ENCODE assay signal across 8 mouse cellular contexts in genomic region chr6:22493632-22494260, GRCm38 (mm10).
DNase-seq lines count a peak whose midpoint lies in the region; ATAC-seq and TF ChIP-seq lines count a peak whose summit lies in the region.

No protein-coding gene starts in this region.

- in situ Hi-C loops in CH12.LX (cut with MboI; ENCODE audit: low pct_ligation_motif_present, low pct_unique_long_range_greater_than_20kb, low sequenced_read_pairs), result loop anchor here (10.0 kb wide), 2 partner anchors 169 to 379 kb away; no protein-coding TSS in a partner anchor

- H3K79me2 ChIP-seq in CH12.LX (replicated peaks; ENCODE audit: control insufficient read depth, extremely low read depth, insufficient read depth, poor library complexity, severe bottlenecking), result no peaks in the 10 kb centered on the region

- H3K4me1 ChIP-seq in kidney, embryonic 14.5 days (ENCODE audit: control insufficient read depth, insufficient read depth, low read length), result no peaks in the 10 kb centered on the region
- H3K4me1 ChIP-seq in CH12.LX (ENCODE audit: control insufficient read depth in 1 of 2, insufficient read depth in 2 of 2), result peaks cover 0 to 23% of the 10 kb centered on the region in 2 experiments; a peak in 3 of 4 replicates
- no peaks in the 10 kb centered on the region for H3K4me1 ChIP-seq in midbrain, postnatal 0 days (ENCODE audit: insufficient read depth, low read length)

- no peak for DNase-seq in kidney, postnatal 25 days
- DNase-seq in CH12.LX (ENCODE audit: extremely low read depth), result peak; percentile 83
- DNase-seq in brain, embryonic 18.5 days (ENCODE audit: low read depth, low spot score), result peak; percentile 42
- DNase-seq in heart, adult 8-10 months (ENCODE audit: low spot score), result peak; percentile 65
- peak; percentile 49 to 54 for DNase-seq in layer of hippocampus, adult 2 months (ENCODE audit: low spot score in 2 of 2)
- DNase-seq in midbrain, postnatal 0 days (ENCODE audit: low spot score), result peak; percentile 91
- DNase-seq in urinary bladder, postnatal 10 days (ENCODE audit: low spot score), result no peak

- H3K4me2 ChIP-seq in kidney, embryonic 14.5 days (replicated peaks; ENCODE audit: low read depth, low read length), result no peak overlapping the region
- peak overlapping the region; percentile 79 for H3K4me2 ChIP-seq in CH12.LX (ENCODE audit: insufficient read depth, low read depth, poor library complexity, severe bottlenecking)
- H3K4me2 ChIP-seq in midbrain, postnatal 0 days (ENCODE audit: low read depth, low read length, poor library complexity, severe bottlenecking), result no peak overlapping the region

- TF ChIP-seq POLR2A in CH12.LX (IDR thresholded peaks at IDR 0.05; ENCODE audit: low read depth, low read length), result no peak

- no peak overlapping the region for H3K4me3 ChIP-seq in kidney, embryonic 14.5 days (ENCODE audit: low read length)
- H3K4me3 ChIP-seq in CH12.LX (replicated peaks in 1 of 3; ENCODE audit: low read depth in 2 of 3, low read length in 2 of 3, poor library complexity in 1 of 3), result peak overlapping the region in 2 of 3 experiments; percentile 29 to 30
- no peak overlapping the region for H3K4me3 ChIP-seq in layer of hippocampus, adult 2 months
- no peak overlapping the region for H3K4me3 ChIP-seq in midbrain, postnatal 0 days (ENCODE audit: low read depth, low read length)

- WGBS in kidney, embryonic 14.5 days, result 43% methylated on average over 11 of the region's 11 CpGs
- 38% methylated on average over 11 of the region's 11 CpGs for WGBS in midbrain, postnatal 0 days

- no peaks in the 10 kb centered on the region for H3K36me3 ChIP-seq in kidney, embryonic 14.5 days (ENCODE audit: control insufficient read depth, insufficient read depth, low read length)
- H3K36me3 ChIP-seq in CH12.LX (replicated peaks in 1 of 2; ENCODE audit: control insufficient read depth in 1 of 2, insufficient read depth in 1 of 2, low read length in 1 of 2), result no peaks in the 10 kb centered on the region
- H3K36me3 ChIP-seq in midbrain, postnatal 0 days (ENCODE audit: insufficient read depth, low read length), result no peaks in the 10 kb centered on the region

- dilution Hi-C loops in CH12.LX (cut with MboI; ENCODE audit: extremely low pct_ligation_motif_present, extremely low pct_unique_long_range_greater_than_20kb, low sequenced_read_pairs), result no loop called here

- H3K27me3 ChIP-seq in kidney, embryonic 14.5 days (ENCODE audit: control insufficient read depth, insufficient read depth, low read length), result no peaks in the 10 kb centered on the region
- H3K27me3 ChIP-seq in CH12.LX (replicated peaks), result no peaks in the 10 kb centered on the region
- no peaks in the 10 kb centered on the region for H3K27me3 ChIP-seq in midbrain, postnatal 0 days (ENCODE audit: insufficient read depth, low read length)

- TF ChIP-seq CTCF in CH12.LX (conservative IDR thresholded peaks at IDR 0.05 in 1 of 2, IDR thresholded peaks at IDR 0.05 in 1 of 2; ENCODE audit: low read depth in 2 of 2, low read length in 2 of 2), result peak; percentile 60 to 92
- peak; percentile 93 for TF ChIP-seq CTCF in layer of hippocampus, adult 2 months (conservative IDR thresholded peaks at IDR 0.05)
- peak; percentile 85 for TF ChIP-seq CTCF in midbrain, postnatal 0 days (IDR thresholded peaks at IDR 0.05)

- no peak overlapping the region for H3K9ac ChIP-seq in kidney, embryonic 14.5 days (ENCODE audit: low read depth, low read length)
- peak overlapping the region; percentile 85 for H3K9ac ChIP-seq in CH12.LX (ENCODE audit: insufficient read depth, low read depth)
- no peak overlapping the region for H3K9ac ChIP-seq in midbrain, postnatal 0 days (replicated peaks; ENCODE audit: low read length, poor library complexity, severe bottlenecking)

- no peak overlapping the region for H3K27ac ChIP-seq in kidney, embryonic 14.5 days (ENCODE audit: low read depth, low read length)
- no peak overlapping the region; the same call in 1 of the 2 replicates for H3K27ac ChIP-seq in CH12.LX (ENCODE audit: insufficient read depth, low read depth)
- H3K27ac ChIP-seq in layer of hippocampus, adult 2 months, result no peak overlapping the region
- H3K27ac ChIP-seq in midbrain, postnatal 0 days (ENCODE audit: low read depth, low read length), result no peak overlapping the region

- no peak; the same call in 1 of the 2 replicates for TF ChIP-seq EP300 in CH12.LX (IDR thresholded peaks at IDR 0.05; ENCODE audit: low read length)

- TF ChIP-seq RAD21 in CH12.LX (IDR thresholded peaks at IDR 0.05; ENCODE audit: low read depth, low read length), result peak; percentile 96

- ATAC-seq in kidney, embryonic 14.5 days (ENCODE audit: low FRiP score, low TSS enrichment), result peak; percentile 60; the same call in 1 of the 2 replicates
- ATAC-seq in midbrain, postnatal 0 days (ENCODE audit: low FRiP score), result peak; percentile 38; the same call in 1 of the 2 replicates

- no peaks in the 10 kb centered on the region for H3K9me3 ChIP-seq in kidney, embryonic 14.5 days (ENCODE audit: control insufficient read depth, low read length)
- no peaks in the 10 kb centered on the region for H3K9me3 ChIP-seq in CH12.LX (replicated peaks; ENCODE audit: low read length)
- no peaks in the 10 kb centered on the region for H3K9me3 ChIP-seq in midbrain, postnatal 0 days (ENCODE audit: low read length)

TF ChIP-seq in CH12.LX, 34 proteins besides CTCF, POLR2A, EP300 and RAD21:
- TF ChIP-seq SMC3 (IDR thresholded peaks at IDR 0.05; ENCODE audit: low read depth, low read length), result peak; percentile 94
- TF ChIP-seq JUN (IDR thresholded peaks at IDR 0.05; ENCODE audit: insufficient read depth, low read depth, low read length), result peak; percentile 35
- TF ChIP-seq SIN3A (IDR thresholded peaks at IDR 0.05; ENCODE audit: low read length), result peak; percentile 69; the same call in 1 of the 2 replicates
- TF ChIP-seq MYC (IDR thresholded peaks at IDR 0.05; ENCODE audit: low read depth, low read length), result peak; percentile 86
- TF ChIP-seq MAZ (IDR thresholded peaks at IDR 0.05; ENCODE audit: low read depth, low read length), result no peak
- no peak for TF ChIP-seq NELFE (IDR thresholded peaks at IDR 0.05; ENCODE audit: low read depth, low read length)
- peak; percentile 42 for TF ChIP-seq ETS1 (conservative IDR thresholded peaks at IDR 0.05; ENCODE audit: low read depth, low read length)
- TF ChIP-seq GABPA (IDR thresholded peaks at IDR 0.05; ENCODE audit: insufficient replicate concordance, low read depth, low read length), result no peak
- peak; percentile 95 for TF ChIP-seq ZC3H11A (IDR thresholded peaks at IDR 0.05; ENCODE audit: low read depth, low read length)
- TF ChIP-seq JUND (conservative IDR thresholded peaks at IDR 0.05; ENCODE audit: low read depth, low read length), result 0 out of 2 replicates have a peak, but pooled peaks have one; percentile 49
- 0 out of 2 replicates have a peak, but pooled peaks have one; percentile 32 for TF ChIP-seq TBP (conservative IDR thresholded peaks at IDR 0.05; ENCODE audit: low read depth, low read length)
- no peak for TF ChIP-seq MXI1 (IDR thresholded peaks at IDR 0.05; ENCODE audit: low read depth, low read length)
- peak; percentile 75 for TF ChIP-seq CHD1 (IDR thresholded peaks at IDR 0.05; ENCODE audit: low read depth, low read length)
- TF ChIP-seq IRF4 (IDR thresholded peaks at IDR 0.05; ENCODE audit: low read depth, low read length), result 0 out of 2 replicates have a peak, but pooled peaks have one; percentile 28
- no peak for TF ChIP-seq MEF2A (IDR thresholded peaks at IDR 0.05; ENCODE audit: borderline replicate concordance, low read depth, low read length)
- no peak for TF ChIP-seq KAT2A (IDR thresholded peaks at IDR 0.05; ENCODE audit: insufficient replicate concordance, low read length)
- peak; percentile 100 for TF ChIP-seq MAFK (IDR thresholded peaks at IDR 0.05; ENCODE audit: insufficient replicate concordance, low read length)
- TF ChIP-seq USF1 (IDR thresholded peaks at IDR 0.05; ENCODE audit: low read depth, low read length), result no peak
- peak; percentile 35; the same call in 1 of the 2 replicates for TF ChIP-seq ZNF384 (IDR thresholded peaks at IDR 0.05; ENCODE audit: low read depth, low read length)
- no peak for TF ChIP-seq POLR2AphosphoS2 (IDR thresholded peaks at IDR 0.05; ENCODE audit: low read depth, low read length)
- TF ChIP-seq TCF12 (IDR thresholded peaks at IDR 0.05; ENCODE audit: low read depth, low read length), result no peak
- no peak for TF ChIP-seq CHD2 (IDR thresholded peaks at IDR 0.05; ENCODE audit: low read length)

Comparison
In these comparisons a context has a peak if more than half of its experiments do, and no peak if none do; other contexts are left out.
1. H3K4me3 ChIP-seq: peak in CH12.LX (2 of 3); none in kidney, embryonic 14.5 days (single experiment), layer of hippocampus, adult 2 months (single experiment) and midbrain, postnatal 0 days (single experiment).
2. DNase-seq: peak in CH12.LX (single experiment), brain, embryonic 18.5 days (single experiment), heart, adult 8-10 months (single experiment), layer of hippocampus, adult 2 months (2 of 2) and midbrain, postnatal 0 days (single experiment); none in kidney, postnatal 25 days (0 of 2) and urinary bladder, postnatal 10 days (single experiment).
3. Peak in every context shown above with its lines, with median percentiles within 50 percentile points of each other: CTCF ChIP-seq.